Mouse (Mus musculus) layer of hippocampus, postnatal 10 days (tissue): ENCODE measurements around the gene Rcan1. TPM values are rescaled to one million over a fixed set of nuclear protein-coding genes. Genes with fewer than 3 reads are reported as not detected.

ENCODE experiments used
- DNase-seq, 2 experiments: peaks; one replicate each; pipeline ENCODE4 v3.0.0; 2021; ENCODE audit warnings: low spot score in 2 of 2
- total RNA-seq, 2 experiments: library from RNA; stranded (reverse); gene quantifications; 2 replicates each; pipeline ENCODE4 v1.2.3; 2021

Gene Rcan1
- total RNA-seq, 2 experiments from 2014 or later, result 40.4 to 43.8 TPM

DNA sequence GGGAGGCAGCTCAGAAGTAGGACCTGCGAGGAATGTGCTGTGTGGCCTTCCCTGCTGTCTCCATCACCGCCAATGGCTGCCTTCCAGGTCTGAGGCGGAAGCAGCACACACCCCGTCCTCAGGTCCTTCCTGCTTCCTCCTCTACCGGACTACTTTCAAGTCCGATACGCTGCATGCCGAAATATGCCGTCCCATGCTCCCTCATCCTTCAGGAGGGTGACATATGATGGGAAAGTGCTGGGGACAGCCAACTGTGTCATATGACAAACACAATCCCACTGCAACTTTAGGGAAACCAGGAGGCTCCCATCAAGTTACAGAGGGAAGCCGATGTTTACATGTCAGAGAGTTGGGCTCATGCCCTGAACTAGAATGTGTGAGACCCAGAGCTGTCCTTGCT lies 67.6 kb downstream of the Rcan1 start:
- DNase-seq, result no peak

DNA sequence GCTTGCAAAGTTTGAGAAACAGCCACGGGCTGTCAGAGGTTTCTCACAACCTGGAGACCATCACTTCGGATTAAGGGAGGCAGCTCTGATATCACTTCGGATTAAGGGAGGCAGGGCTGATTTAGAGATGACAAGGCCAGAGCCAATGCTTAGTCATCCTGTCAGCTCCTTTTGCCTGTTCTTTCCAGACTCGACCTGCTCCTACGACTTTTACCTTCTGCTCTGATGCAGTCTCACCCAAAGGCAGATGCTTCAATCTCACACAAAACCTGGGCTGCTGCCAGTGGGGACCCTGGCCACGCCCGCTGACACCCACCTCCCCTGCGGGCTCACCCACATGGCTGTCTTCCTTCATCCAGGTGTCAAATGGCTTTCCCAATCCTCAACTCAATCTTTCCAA lies 68.5 kb downstream of the Rcan1 start:
- DNase-seq, result no peak

DNA sequence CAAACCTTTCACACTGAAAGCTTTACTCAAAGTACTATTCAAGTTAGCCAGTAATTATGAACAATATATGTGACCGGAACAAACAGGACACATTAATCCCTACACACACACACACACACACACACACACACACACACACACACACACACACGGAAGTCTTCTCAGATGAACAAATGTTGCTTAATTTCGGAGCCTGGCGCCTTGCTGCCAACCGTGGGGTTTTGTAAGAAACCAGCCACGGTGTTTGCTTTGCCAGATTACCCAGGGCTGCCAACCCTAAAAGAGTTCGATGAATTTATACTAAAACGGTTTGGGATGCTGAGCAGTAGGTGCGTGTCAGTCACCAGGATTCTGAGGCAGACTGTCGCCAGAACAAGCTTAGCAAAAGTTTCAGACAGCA lies 69.5 kb downstream of the Rcan1 start:
- DNase-seq, result no peak

DNA sequence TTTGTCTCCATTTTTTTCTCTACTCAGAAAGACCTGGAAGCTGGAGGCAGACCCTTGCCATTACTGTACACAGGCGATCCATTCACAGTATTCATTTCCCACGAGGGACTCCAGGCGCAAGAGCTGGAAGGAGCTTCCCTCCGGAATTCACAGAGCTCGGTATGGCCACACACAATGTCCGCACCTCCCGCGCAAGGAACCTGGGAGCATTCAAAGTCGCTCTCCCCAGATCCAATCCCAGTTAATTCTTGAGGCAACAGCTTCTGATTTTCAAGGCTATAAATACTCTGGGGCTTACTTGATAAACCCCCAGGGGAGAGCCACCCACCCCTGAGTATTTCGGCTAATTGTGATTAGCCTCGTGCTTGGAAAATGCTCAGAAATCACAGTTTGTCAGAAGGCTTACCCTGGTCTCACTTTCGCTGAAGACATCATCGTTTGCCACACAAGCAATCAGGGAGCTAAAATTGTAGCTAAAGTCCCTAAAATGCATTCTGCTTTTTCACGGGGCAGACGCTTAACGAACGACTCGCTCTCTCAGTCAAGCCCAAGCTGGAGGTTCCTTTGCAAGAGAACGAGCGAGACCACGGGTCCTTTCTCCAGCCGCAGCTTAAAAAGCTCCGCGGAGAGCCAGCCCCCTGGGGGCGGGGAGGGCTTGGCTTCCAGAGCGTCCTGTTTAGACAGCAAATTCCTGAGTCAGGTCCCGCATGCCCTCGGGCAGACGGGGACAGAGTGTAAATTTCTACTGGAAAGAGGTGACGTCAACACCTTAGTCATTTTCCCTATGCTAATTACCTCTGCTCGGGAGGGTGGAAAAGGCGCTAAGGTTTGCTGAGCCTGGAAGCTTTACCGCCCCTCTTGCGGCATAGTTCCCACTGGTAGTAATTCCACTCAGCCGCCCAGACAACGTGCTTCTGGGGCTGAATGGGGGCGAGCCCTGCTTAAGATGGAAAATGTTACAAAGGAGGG lies 70.9 kb downstream of the Rcan1 start:
- DNase-seq, result peak; percentile 77 to 80

DNA sequence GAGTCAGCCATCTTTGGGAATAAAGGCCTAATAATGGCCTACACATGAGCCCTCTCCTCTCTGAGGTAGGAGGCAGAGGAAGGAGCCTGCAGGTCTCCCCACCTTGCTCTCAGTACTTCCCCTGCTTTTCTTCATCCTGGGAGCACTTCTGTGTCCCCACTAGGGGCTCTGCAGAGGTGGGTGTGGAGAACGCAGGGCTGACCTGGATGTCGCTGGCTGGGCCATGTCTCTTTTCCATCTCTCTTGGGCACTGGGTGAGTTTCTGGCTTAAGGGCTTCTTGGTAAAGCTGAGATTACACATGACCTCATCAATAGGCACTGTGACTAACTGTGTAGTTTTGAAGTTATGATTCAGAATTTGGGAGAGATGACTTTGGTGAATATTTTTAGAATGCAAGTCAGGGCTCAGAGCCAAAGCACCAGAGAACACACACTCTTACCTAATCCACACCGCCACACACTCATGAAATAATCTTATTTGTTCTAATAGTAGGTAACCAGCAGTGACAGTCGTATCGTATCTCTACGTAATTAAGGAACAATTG lies 72.0 kb downstream of the Rcan1 start:
- DNase-seq, result no peak

DNA sequence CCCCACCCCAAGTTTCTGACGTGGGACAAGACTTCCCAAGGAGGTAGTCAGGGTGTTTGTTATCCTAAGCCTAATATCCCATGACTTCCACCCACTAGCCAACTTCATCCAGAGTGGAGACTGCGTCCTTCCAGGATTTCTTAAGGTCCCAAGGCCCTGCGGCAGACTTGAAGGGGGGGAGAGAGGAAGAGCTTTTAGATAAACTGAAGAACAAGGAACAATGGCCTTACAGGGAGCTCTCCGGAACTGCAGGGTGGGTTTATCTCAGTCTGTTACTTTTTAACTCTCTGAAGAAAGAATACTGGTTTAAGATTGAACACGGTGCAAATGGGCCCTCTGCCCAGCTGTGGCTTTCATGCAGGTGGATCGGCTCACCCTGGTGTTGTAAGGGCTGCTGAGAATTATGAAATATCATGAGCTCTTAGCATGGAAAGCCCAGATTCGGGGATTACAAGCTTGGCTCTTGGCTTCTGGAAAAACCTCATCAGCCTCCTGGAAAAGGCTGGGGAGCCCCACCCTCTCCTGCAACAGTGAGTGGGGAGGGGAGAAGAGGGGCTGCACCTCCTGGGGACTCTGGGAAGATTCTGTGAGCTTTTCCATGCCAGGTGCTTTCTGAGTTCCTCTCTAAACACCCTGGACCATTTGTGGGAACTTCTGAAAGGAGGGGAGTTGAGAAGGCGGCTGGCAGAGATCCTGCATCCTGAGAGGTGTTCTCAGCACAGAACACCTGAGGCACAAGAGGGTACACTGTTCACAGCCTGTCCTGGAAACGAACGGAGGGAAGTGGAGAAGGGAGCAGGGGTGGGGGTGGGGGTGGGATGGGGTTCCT lies 72.7 kb downstream of the Rcan1 start:
- DNase-seq, result no peak

DNA sequence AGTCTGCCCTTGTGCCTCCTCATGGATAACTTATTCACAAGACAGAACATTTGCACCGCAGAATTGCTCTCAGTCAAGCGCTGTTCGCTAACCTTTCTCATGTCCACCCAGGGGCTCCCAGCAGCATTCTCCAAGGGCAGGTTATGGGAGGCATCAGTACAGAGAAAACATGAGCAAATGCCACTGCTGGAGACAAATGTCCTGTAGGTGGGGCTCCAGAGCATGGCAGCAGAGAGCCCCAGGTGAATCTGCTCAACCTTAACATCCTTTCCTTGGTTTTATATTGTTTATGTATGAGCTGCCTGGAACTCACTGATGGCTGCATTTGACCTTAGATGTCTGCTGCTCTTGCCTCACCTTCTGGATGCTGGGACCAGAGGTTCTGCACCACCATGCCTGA lies 76.9 kb downstream of the Rcan1 start:
- DNase-seq, result no peak

DNA sequence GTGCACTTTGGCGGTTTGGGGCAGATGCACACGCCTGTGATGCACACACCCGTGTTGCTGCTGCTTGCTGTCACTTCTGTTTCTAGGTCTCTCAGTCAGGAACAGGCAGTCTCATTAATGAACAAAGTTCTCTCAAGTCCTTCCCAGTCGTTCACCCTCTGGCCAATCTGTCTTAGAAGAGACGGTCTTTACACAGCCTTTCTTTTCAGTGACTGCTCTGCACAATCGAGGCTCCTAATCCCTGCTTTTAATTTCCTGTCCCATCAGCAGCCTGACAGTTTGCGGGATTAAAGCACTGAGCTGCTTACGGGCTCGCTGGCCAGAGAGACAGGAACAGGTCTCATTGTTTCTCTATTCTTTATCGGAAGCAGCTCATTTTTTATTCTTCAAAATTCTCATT lies 83.0 kb downstream of the Rcan1 start:
- no peak for DNase-seq

DNA sequence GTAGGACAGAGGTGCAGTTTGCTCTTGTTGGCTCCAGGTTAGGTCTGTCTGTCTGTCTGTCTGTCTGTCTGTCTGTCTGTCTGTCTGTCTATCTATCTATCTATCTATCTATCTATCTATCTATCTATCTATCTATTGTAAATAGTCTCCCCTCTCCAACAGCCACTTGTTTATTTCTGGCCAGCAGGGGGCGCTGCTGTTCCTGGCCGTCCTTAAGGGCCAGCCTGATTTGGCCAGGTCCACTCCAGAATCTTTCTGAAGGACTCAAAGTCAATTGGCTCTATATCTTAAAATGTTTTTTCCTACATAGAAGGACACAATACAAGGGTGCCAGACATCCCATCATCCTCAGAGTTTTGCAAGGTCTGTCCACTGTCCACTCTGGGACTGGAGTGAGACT lies 85.6 kb downstream of the Rcan1 start:
- DNase-seq, result peak; percentile 71 to 75

DNA sequence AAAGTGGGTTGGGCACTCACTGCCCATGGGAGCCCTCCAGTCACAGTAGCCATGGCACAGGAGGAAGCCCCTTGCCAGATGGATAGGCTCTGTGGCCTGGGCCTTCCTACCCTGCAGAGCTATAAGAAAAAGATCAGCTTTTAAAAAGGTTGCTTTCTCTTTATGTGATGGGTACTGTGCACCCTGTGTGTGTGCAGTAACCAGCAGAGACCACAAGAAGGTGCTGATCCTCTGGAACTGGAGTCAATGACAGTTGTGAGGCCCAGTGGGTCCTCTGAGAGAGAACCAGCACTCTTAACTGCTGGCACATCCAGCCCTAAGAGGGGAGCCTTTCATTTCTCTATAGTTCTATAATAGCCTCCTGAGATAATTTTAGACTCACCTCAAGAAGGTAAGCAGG lies 87.3 kb downstream of the Rcan1 start:
- no peak for DNase-seq

DNA sequence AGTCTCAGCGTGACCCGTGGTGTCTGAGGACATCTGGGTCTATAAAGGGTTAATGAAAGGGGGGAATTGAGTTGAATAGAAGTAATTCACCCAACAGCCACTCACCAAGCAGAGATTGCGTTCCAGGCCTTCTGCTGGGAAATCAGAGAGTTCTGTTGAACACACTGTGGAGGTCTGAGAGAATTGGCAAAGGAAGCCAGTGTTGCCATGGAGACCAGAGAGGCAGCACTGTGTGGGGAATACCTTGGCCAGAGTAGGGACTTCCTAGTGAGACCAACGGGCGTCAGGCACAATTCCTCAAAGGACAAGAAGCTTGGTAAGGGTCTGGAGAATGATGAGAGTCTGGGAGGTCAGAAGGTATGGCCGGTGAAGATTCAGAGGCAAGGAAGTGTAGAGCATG lies 88.2 kb downstream of the Rcan1 start:
- peak; percentile 78 to 79 for DNase-seq

DNA sequence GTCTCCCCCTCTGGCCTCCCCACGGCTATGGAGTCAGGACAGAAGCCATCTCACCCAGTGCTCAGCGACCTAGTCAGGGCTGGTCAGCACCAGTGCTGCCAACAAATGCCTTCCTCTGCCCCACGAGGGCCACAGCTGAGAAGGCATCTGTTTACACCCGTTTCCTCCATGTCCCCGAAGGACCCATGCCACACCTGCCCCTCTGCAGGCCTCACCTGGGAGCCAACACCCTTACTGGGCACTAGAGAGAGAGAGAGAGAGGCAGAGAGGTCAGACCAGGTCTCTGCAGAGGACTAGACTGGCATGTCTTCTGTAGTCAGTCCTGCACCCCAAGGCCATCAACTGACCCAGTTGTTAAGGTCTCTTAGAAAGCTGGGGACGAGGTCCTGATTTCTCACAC lies 89.6 kb downstream of the Rcan1 start:
- no peak for DNase-seq

DNA sequence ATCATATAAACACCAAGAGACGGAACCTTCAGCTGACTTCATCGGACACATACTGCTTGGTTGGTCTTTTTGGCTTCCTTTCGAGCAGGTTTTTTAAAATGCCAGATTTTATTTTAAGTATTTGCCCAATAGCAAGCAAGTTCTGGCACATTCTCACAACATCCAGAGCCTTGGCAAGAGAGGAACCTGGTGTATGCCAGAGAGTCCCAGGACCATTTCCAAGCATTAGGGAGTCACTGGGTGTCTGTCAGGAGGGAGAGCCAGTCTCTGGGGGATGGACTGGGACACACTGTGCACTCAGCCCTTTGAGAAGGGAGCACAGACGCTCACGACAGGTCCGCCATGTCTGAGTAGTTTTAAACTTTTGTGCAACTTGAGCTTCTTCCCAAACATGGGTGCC lies 93.7 kb downstream of the Rcan1 start:
- peak; percentile 55 to 56 for DNase-seq

DNA sequence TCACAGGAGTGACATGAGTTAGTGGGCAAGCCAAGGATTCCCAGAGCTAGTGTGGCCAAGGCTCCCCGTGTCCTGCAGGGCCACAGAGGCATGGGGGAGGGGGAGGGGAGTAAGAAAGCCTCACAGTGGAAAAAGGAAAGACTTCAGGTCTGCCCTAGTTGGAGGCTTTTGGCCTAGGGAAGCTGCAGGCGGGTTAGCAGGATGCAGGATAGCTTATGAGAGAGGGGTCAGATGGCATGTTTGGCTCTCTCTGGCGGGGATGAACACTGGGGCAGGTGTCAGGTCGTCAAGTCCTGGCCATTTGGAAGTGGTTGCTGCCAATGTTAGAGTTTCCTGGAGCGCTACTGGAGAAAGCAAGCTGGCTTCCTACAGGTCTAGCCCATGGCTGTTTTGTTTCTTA lies 99.0 kb downstream of the Rcan1 start:
- no peak for DNase-seq

DNA sequence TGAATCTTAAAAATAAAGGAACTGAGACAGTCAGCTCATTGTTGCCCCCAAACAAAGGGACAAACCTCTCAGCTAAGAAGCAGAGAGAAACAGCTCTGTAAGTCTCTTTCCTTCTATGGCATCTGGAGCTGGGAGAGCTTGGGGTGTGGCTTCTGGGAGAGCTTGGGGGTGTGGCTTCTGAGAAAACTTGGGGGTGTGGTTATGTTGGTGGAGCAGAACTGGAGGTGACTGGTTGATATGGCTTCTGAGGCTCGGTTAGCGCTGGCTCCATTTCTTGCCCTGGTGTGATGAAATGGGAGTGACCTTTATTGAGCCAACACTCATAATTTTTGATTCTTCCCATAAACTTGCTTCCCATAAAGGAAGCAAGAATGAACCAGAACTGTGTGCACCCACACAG lies 101.4 kb downstream of the Rcan1 start:
- DNase-seq, result no peak

DNA sequence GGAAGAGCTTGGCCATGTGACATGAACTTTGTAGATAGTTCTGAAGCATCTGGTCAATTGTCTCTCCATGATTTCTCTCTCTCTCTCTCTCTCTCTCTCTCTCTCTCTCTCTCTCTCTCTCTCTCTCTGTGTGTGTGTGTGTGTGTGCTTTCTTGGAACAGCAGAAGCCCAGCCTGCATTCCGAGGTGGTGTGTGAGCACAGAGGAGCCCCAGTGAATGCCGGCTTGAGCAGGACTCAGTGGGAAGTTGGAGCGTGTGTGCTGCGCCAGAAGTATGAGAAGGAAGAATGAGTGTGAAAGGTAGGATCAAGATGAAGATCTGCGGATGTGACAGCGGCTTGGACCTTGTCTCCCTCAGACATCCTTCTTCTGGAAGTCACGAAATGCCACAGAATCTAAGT lies 105.2 kb downstream of the Rcan1 start:
- DNase-seq, result no peak

DNA sequence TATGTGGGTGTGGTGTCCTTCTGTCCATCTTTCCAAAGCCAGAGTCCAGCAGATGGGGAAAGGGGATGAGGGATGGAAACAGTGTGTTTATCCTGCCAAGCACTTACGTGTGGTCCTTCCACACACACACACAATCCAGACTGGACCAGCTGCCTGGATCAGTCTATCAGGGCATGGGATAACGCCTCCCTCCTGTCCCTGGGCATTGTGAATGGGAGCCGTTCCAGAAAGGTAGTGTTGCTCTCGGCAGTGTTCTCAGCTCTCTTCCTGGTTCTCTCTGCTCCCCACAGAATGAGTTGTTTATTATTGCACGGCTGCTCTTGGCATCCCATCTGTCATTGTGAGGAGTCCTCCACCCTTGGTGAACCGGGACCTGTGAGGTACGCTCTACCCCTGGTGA lies 110.0 kb downstream of the Rcan1 start:
- no peak for DNase-seq

DNA sequence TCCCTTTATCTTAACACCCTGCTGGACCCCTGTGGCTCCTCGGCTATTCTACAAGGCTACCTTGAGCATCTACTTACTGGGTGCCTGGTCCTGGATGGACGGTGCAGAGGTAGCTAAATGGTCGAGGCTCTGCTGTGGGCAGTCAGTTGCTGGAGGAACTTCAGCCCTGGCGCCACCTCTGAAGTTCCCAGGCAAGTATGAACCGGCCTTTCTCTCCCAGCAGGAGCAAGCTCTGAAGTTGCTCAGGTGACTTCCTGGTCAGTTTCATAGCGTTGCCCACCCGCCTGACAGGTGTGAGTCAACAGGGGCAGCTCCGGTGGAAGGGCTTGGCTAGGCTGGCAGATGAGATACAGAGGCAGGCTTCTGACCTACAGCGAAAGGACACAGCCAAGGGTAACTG lies 111.4 kb downstream of the Rcan1 start, which contains the start of gene Kcne1:
Gene Kcne1, minus strand, starts transcription at position 240 of the 400 bp plus-strand sequence.
- DNase-seq, result no peak

DNA sequence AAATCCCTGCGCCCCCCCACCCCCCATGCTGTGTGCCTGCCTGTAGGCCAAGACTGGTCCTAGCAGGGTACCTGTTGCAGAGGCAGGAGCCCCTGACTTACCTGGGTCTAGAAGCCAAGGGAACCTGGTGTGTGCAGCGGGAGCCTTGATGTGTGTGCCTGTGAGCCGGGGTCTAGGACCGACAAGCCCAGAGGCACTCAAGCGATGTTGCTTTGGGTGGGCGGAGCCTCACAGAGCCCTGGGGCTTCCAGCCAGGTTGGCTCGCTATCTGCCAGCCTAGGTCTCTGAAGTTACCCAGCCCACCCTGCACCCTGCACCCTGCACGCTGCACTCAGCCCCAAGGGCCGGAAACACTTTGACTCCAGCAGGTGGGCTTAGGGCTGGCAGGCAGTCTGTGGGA lies 111.9 kb downstream of the Rcan1 start:
- DNase-seq, result no peak

DNA sequence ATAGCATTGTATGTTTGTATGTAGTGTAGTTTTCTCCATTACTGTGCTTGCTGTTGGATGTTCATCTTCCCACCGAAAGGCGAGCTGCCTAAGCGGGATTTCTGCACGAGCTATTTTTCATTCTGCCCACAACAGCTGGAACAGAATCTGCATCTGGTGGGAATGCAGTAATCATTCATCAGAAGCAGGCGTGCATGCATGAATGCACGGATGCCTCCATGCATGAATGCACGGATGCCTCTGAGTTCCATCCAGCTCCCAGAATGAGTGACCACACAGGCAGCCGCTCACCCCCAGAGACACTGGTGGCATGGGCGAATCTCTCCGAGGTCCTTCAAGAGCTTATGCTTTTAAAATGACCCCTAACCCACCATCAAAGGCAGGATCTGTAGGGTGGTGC lies 113.1 kb downstream of the Rcan1 start:
- DNase-seq, result no peak

DNA sequence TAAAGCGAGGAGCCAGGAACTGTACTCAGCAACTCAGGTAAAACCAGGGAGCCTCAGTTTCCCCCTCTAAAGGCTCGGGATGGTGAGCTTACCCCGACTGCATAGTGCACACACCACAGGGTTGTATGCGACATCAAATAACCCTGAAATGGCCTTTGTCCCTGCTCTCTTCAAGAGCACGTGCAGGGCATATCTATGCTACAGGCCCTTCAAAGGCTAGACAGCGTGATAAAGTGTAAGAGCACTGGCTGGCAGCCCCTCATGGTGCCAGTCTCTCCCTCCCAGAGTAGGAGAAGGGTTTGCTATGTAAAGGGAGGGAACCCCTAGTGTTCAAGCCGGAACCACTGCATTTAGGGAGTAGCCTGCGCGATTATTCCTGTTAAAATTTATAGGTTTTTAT lies 113.6 kb downstream of the Rcan1 start:
- no peak for DNase-seq

DNA sequence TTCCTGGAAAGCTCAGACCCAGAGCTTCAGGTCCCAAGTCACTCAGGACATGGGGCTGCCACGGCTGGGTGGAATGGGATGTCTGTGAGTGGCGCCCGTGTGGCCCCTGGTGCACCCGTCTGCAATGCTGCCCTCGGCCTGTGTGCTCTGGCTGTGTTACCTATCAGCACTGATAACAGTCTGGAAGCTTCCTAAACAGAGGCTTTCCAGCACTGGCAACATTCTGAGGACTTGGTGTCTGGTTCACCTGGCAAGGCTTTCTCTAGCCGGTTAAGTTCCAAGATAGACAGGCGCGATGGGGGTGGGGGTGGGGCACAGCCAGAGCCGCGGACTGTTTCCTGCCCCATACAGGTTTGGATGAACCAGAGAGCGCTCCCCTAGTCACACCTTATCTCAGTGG lies 114.7 kb downstream of the Rcan1 start:
- DNase-seq, result no peak
